Mouse (Mus musculus): ENCODE data around the gene Plxna1.

Gene Plxna1

DNA sequence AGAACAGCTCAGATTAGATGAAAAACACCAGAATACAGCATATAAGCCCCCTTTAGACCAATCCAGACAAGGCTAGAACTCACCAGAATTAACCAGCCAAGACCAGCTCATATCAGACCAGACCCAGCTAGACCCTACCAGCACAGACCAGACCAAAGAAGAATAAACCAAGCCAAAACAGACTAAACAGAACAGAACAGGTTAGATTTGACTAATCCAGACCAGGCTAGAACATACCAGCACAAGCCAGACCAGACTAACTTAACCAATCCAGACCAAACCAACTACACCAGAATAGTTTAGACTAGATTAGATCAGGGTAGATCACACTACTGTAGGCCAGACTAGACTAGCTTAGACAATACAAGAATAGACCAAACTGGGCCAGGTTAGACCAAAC, 77.3 kb downstream of the Plxna1 start:
- in situ Hi-C loops (cut with MboI; ENCODE audit: low sequenced_read_pairs): no loop called here

DNA sequence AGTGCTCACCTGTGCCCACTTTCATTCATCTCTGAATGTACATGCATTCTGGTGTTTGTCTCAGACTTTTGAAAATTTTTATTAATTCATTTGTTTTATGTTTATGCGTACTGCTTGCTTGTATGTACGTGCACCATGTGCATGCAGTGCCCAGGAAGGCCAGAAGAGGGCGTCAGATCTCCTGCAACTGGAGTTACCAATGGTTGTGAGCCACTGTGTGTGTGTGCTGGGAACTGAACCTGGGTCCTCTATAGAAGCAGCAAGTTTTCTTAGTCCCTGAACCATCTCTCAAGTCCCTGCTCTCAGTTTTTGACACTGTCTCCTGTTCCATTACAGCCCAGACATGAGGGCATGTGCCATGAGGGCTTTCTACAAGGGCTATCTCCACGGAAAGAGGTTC, 79.3 kb downstream of the Plxna1 start:
- in situ Hi-C loops (cut with MboI; ENCODE audit: low sequenced_read_pairs): no loop called here

DNA sequence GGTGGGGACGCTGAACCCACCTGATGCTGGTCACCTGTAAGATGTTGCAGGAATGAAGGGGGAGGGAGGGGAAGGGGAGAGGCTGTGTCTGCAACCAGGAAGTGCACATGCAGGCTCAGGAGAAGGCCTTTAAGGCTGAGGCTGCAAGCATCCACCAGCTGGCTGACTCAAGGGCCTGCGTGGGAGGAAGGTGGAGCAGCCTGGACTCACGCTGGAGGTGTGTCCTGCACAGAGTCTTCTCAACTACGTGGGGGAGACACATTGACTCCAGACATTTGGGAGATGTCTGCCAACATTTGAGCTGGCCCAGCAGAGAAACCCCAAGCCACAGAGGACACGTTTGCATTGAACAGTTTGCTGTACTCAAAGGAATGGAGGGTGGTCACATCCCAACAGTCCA, 79.8 kb downstream of the Plxna1 start:
- in situ Hi-C loops (cut with MboI; ENCODE audit: low sequenced_read_pairs): no loop called here

DNA sequence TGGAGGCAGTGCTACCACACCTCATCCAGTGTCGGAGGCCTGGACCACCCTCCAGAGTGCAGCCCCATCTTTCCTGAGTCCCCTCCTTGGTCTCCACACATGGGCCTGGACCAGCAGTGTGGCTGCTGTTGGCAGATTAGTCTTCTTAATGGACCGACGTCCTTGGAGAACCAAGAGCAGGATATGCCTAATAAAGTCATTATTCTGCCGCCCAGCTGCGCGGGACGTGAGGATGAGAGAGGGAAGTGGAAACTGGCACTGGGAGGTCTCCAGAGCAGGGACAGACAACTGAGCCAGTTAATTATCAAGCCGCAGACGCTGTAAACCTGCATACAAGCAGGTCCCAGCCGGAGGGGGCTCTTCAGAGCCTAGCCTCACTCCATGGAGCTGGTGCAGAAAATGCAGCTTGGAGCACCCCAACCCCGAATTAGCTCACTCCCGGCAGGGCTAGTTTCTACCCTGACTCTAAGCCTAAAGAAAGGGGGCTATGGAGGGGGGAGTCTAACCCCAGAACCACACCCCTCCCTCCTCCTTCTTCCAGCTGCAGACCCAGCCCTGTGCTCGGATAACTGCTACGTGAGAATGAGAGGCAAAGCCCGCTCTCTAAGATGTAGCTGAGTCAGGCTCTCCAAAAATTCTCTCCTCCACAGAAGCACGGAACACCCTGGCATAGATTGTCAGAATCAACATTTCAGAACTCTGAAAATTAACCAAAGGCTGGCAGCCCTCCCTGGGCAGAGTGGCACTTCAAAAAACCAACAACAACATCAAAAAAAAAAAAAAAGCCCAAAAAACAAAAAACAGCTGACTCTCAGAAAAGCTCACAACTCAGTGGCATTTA, 80.7 kb downstream of the Plxna1 start:
- in situ Hi-C loops (cut with MboI; ENCODE audit: low sequenced_read_pairs): no loop called here

DNA sequence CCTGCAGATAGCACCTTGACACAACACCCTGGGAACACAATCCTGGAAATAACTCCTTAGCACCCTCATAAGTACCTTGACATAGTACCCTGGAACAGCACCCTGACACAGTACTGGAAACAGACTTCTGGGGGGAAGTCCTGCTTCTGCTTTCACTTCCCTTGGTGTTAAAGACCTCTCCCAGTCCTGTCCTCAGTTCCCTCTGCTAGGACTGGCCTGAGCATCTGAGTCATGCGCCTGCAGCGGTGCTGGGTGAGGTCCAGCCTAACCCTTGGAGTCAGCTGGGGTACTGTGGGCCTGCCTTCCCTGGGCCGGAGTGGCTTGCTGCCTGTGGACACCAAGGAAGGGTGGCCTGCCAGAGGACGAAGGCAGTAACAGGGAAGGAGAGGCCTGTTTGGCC, 81.9 kb downstream of the Plxna1 start:
- in situ Hi-C loops (cut with MboI; ENCODE audit: low sequenced_read_pairs): no loop called here

DNA sequence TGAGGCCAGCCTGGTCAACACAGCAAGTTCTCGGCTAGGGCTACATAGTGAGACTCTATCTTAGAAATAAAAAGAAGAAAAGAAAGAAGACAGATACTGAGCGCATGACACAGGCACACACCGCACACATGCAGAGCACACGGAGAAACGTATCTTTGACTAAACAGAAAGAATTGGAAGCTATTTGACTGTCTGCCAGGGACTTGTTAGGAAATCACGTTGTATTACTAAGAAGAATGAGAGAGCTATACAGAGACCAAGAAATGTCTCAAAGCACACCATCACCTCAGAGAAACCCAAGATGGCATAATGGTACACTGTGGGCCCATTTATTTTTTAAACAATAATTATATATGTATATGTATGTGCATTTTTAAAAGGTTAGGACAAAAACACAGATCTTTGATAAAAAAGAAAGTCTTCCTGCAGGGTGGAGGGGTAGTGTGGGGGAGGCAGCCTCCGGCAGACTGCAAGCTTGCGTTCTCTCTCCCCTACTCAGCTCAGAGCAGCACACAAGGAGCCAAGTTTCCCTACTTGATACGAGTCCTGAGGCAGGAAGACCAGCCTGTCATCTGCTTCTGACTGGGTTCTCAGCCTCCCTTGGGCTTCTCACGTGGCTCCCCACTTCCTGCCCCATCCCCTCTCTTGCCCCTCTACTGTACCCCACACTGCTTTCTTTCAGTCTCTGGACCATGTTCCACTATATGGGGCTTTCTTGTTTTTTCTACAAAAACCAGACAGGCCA, 90.5 kb downstream of the Plxna1 start:
- in situ Hi-C loops (cut with MboI; ENCODE audit: low sequenced_read_pairs): no loop called here

DNA sequence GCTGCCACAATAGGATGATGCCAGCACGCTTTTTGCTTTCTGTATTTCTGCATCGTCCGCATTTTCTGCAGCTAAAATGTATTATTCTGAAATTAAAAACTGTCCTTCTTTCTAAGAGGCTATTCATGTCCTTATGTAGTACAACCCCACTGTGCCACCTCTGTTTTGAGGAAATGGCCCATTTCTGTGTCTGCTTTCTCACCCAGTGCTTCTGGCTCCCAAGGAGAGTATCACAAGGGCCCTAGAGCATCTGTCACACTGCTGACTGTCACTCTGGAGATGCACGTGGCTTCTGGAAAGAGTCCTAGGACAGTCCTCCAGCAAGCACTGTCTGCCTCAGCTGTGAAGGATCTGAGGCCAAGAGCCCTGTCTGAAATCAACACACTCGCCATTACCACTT, 95.2 kb downstream of the Plxna1 start:
- in situ Hi-C loops (cut with MboI; ENCODE audit: low sequenced_read_pairs): no loop called here
